Mouse (Mus musculus) CH12F3 (cell line): ENCODE measurements around the gene Pqlc3.

ENCODE experiments used
- in situ Hi-C: fragments of 300-500 bp; cut with MboI; formaldehyde crosslinking; loops from 2 replicates; pipeline ENCODE4 v1.14.3; 2020; ENCODE audit warnings: low sequenced_read_pairs

Gene Pqlc3

DNA sequence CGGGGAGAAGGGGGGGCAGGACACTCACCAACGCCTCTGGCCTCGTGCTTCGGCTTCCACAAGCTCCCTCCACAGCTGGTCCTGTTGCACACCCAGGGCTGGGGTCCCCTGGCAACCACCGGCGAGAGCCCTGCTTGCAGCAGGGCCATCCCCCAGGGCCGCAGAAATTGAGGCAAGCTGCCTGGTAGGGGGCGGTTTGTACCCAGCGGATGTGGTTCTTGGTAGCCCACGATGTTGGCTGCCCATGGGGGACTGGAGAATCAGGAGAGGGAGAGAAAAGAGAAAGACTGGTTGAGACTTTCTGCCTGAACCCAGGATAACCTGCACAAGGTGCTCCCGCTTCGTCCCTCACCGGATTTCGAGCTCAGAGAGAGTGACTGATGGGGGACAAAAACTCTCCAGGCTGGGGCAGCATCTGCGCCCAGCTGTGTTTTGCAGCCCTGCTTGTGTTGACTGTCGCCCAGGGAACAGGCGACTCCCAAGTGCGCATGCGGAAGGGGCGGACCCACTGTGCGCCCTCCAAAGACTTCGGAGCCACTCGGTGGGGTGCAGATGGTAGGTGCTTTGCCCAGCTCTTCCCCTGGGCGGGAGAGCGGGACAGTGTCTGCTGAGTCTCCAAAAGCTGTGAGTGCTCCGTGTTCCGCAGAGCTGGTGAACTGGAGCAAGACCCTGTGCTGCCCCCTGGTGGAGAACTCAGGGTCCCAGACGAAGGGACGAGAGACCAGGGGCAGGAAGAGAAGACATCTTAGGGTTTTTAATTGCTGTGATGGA, 11.1 kb upstream of the Pqlc3 start, which contains the start of gene 2410004P03Rik:
Gene 2410004P03Rik, minus strand, starts transcription at position 628 of the 771 bp plus-strand sequence.
- in situ Hi-C loops = no loop called here

DNA sequence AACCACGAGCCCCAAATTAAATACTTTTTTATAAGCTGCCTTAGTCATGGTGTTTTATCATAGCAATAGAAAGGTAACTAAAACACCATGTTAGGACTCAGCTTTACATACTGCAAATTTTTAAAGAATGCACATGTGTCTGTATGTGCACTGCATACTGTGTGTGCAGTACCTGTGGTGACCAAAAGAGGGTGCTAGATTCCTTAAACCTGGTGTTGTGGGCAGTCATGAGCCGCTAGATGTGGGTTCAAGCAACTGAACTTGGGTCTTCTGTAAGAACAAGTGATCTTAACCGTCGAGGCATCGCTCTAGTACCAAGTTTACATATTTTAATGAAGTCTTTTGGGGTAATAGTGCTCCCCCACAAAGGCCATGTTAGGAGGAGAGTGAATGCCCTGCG, 9.3 kb upstream of the Pqlc3 start:
- in situ Hi-C loops = no loop called here

DNA sequence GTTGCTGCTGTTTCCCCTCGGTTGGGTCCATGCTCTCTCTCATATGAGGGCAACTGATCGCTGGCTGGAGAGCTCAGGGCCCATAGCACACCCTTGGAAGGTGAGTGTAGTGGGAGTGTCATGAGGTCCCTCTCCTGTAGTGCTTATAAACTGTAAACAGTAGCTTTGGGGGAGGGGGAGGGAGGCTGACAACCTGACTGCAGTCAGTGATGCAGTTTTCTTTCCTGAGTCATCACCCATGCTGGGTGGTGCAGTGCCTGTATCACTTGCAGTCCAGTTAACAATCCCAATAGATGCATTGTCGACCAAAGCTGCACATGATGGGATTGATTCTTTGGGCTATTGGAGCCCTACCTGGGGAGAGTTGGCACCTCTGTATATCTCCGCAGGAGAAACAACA, 1.0 kb upstream of the Pqlc3 start:
- in situ Hi-C loops = no loop called here

DNA sequence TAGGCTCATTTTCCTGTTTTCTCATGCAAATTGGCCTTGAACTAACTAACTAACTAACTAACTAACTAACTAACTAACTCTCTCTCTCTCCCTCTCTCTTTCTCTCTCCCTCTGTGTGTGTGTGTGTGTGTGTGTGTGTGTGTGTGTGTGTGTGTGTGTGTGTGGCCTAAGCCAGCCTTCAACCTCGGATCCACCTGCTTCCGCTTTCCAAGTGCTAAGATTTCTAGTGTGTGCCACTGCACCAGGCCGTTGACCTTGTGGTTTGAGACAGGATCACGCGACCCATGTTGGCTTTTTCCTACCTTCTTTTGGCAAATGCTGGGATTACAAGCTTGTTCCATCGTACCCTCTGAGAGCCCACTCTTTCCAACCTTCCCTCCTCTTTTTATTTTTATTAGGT, 420 bp upstream of the Pqlc3 start:
- in situ Hi-C loops = no loop called here

DNA sequence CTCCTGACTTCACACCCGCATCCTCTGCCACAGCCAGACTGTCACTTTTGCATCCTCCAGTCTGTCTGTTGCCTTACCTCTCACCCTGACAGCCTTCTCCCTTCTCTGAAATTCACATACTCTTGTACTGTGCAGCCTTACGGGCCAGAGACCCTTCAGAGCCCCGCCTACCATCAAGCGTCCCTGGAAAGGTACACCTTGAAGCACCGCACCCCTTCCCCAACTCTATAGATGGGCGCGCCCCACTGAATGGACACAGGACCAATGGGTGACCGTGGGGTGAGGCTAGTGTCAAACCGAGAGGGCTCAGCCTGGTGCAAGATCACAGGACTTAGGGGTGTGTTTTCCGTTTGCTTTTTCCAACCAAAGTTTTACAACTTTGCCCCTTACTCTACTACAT, 1.1 kb downstream of the Pqlc3 start:
- in situ Hi-C loops = no loop called here

DNA sequence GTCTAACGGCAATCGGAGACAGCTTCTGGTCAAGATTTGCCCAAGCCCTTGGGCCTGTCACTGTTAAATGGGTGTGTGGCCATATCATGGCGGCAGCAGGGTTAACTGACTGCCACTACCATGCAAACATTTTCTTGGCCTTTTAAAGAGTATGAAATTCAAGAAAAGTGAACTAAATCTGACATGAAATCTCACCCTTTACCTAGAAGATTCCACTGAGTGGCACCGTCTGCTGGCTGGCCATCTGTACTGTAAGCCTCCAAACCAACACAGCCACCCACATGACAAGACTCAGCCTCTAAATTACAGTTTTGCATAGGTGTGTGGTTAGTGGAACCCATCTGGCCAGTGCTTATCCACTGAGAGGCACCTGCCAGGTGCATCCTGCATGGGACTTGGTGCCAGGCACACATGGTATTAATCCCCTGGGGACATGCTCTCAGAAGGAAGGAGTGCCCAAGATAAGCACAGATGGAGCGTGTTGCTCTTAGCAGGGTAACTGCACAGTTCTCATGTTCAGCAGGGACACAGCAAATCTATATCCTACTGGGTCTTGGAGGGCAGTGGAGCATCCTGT, 3.2 kb downstream of the Pqlc3 start:
- in situ Hi-C loops = no loop called here

DNA sequence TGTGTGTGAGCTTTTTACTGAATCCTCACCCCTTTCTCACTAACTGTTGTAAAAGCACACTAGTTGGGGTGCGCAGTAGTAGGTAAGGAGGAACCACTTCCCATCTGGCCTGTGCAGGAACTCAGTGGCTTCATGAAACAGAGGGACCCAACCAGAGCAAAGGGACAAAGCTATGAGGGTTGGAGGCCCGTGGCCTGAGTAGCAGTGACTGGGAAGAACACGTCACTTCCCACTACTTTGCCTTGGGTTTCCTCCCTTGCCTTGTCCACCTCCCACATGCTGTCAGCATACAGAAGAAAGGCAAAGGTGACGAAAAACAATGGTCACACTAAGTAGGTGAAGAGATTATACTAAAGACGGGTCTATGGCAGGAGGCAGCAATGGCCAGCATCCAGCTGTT, 3.9 kb downstream of the Pqlc3 start:
- in situ Hi-C loops = no loop called here

DNA sequence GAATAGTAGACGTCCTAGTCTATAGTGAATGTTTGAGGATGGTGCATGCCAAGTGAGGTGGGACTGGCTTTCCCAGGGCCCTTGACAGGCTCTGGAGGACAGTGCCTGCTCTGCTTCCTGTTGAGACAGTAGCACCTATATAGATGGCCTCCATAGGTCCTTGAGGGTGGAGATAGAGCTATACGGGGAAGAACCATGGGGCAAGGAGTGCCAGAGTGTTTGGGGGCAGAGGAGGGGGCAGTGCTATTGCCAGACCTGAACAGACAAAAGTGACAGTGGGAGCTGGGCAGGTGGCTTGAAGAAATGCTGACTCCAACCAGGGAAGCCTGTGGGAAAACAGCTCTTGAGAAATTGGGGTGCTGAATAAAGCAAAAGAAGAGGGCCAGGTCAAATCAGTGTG, 5.9 kb downstream of the Pqlc3 start:
- in situ Hi-C loops = no loop called here

DNA sequence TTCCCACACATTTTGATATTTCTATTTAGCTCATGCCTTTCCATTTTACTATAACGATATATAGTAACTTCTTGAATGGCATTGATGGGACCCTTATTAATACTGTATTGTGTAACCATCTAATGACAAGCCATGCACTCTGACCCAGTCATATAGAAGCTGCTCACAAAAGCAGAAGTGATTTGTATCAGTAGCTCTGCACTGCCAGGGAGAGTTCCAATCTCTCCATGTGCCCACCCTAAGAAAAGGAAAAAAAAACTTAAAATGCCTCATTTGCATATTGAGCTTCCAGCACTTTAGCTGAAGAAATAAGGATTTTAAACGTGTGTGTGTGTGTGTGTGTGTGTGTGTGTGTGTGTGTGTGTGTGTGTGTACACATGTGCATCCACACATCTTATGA, 7.9 kb downstream of the Pqlc3 start:
- in situ Hi-C loops = no loop called here

DNA sequence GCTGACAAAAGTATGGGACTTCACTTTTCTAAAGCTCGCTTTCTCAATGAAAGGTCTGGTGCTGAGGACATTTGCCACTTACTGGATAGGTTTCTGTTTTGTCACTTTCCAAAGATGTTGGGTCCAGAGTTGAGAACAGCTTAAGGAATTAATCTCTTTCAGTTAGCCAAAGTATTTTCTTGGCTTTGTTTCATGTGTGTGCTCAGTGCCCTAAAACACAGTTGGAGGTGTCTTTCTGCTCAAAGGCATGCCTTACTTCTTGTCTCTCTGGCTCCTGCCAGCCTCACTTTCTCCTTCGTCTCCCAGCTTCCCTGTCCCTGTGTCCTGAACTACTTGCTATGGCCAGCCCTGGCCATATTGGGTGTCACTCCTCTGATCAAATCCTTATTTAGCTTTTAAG, 8.8 kb downstream of the Pqlc3 start:
- in situ Hi-C loops = no loop called here

DNA sequence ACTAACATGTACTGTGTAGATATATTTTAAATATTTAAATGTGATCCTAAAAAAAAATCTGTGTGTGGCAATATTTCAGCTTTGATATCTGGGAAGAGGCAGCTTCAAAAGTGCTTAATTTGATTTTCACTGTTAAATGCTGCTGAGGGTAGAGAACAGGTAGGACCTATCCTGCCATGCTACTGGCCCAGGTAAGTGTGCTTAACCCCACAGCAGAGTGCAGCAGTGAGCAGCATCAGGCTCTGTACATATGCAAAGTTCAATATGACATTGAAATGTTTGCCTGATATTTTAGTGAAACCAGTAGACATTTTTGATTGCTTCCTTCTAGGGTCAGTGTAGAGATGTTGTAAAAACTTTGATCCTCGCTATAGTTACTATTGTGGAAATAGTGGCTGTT, 14.4 kb downstream of the Pqlc3 start:
- in situ Hi-C loops = no loop called here

DNA sequence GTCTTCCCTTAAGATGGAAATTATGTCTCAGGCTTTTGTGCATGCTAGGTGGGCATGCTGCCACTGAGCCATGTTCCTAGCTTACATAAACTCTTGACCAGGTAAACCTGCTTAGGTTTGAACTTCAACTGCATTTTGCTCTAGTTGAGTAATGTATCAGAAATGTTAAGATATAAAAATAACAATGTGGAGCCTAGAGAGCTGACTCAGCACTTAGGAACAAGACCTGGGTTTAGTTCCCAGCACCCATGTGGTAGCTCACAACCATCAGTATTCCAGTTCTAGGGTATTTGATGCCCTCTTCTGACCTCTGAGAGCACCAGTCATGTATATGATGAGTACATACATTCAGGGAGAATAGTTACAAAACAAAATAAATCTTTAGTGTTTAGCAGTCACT, 23.1 kb downstream of the Pqlc3 start:
- in situ Hi-C loops = no loop called here

DNA sequence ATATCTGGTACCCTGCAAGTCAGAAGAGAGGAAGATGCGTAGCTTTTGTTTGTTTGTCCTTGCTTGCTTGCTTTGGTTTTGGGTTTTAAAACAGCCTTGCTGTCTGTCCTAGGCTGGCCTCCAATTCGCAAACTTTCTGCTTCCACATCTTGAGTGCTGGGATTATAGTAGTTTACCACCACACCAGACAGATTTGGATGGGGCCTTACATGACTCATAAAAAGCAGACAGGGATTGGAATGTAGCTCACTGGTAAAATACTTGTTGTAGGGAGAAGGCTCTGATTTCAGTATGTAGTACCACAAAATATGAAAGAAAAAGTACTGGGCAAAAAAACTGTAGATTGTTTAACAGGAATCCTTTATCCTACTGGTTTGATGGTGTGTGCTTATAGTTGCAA, 33.4 kb downstream of the Pqlc3 start:
- in situ Hi-C loops = no loop called here

DNA sequence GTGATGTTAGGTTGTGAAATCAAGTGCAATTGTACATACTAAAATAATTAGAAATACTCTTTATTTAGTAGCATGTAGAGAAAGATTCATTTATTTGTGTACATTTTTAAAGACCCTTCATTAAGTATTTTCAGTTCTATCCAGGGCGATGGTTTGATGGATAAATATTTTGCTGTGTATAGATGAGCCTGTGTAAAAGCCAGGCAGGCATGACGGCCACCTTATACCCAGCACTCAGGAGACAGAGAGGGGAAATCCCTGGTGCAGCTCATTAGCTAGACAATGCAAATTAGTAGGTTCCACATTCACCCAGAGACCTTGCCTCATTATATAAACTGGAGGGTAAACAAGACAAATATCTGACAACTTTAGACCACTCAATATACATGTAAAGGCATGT, 36.9 kb downstream of the Pqlc3 start:
- in situ Hi-C loops = no loop called here

DNA sequence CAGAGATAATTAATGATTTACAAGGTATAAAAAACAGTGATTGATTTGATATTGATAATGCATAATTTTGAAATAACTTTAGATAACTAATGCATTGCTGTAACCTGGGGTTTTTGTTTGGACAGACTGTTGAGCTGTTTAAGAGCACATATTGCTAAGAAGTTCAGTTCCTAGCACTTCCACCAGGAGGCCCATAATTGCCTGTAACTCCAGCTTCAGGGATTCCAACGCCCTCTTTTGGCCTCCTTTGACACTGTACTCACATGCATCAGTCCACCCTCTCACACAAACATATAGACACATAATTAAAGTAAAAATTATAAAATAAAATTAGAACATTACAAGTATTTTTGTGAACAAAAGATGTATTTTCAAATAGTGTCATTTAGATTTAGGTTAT, 41.4 kb downstream of the Pqlc3 start:
- in situ Hi-C loops = no loop called here

DNA sequence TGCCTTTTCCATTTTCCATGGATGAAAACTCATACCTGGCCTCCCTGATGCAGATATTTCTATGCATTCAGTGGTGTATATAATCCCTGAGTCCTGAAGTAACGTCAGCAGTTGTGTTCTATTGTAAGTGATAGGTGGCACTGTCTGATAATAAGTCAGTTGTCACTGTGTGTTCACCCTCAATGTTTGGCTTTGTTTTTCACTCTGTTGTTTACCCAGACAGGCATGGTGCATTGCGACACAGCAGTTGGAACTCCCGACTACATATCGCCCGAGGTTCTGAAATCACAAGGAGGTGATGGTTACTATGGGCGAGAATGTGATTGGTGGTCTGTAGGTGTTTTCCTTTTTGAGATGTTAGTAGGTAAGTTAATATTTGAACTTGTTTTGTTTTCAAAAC, 52.0 kb downstream of the Pqlc3 start:
- in situ Hi-C loops = no loop called here

DNA sequence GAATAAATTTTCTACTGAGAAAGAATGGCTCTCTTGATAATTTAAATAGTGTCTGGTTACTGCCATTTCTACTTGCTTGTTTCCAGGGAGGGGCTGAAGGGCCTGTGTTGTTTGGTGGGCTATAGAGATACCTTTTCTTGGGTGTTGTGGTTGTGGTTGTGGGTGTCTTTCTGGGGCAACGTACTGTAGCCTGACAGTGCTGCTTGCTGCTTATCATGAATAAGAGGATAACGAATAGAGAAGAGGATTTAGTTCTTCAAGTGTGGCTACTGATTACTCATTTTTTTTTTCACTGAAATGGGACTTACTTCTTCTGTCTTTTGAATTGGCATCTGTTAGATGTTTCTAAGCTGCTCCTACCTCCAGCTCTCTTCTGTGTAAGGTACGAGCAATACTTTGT, 58.2 kb downstream of the Pqlc3 start:
- in situ Hi-C loops = no loop called here
